Mouse (Mus musculus): ENCODE results near the gene A930009A15Rik.

A930009A15Rik gene

DNA sequence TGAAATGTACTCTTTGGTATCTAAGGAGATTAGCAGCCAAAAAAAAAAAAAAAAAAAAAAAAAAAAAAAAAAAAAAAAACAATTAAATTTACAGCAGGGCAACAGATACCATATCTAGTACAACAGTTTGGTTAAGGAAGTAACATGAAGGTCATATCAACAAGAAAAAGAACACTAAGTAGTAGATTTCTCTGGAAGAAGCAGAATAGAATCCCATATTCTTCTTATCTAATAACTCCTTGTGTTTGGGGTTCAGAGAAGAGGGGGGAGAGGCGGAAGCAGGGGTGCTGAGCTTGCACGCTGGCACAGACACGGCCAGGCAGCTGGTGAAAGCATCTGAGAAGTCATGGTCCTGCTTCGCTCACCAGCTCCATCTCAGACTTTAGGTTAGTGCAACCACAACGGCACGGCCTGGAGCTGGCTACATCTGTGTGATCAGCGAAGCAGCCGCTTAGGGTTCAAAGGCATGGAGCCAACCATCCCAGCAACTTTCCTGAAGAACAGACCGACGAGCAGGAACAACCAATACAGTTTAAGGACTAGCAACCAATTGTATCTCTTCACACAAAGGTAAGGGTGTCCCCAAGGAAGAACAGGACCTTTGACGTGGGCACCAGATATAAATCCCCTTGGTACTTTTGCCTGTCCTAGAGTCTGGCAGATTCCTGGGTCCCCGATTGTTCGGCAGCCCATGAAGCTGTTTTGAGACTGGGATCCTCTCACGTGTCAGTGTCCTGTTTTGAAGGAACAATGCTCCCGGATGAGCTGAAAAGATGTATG is at the start of gene A930009A15Rik:
Gene A930009A15Rik (plus strand): TSS at position 275 of the 780 bp plus-strand sequence.
- no peak for DNase-seq (ENCODE audit: low spot score)

DNA sequence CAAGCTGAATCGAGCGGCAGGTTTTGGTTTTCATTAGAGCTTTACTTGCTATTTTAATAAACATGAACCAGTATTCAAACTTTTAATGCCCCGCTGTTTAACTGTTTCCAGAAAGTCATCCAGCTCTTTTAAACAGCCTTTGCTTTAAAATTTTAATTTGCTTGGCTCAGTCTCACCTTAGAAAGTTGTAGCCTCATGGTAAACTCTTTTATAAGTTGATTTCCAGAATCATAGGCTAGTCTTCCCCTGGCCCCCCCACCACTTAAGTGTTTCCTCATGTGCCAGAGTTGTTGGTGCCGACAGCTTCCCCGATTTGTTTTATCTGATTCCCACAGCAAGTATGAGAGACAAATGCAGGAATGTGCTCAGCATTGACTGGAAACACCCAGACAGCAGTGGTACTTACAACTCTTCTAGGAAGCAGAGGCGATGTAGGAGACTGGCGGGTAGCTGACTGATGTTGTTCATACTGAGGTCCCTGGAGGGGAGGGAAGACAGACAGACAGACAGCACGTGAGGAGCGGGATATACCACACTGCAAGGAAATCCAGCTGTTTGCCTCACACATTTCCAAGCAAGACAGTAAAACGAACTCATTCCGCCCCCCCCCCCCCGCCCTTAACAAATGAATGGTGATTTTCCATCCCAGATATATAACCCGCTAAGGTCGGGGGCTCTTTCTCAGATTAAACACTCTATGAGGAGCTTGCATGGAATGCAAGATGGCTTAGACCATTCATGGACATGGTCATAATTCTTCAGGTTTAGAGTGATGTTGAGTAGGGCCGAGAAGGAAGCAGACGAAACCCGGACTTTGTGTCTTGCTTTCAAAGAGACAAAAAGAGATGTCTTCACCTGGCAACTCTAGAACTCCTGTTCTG is 49.3 kb upstream of the A930009A15Rik start:
- no peak for DNase-seq (ENCODE audit: low spot score)

DNA sequence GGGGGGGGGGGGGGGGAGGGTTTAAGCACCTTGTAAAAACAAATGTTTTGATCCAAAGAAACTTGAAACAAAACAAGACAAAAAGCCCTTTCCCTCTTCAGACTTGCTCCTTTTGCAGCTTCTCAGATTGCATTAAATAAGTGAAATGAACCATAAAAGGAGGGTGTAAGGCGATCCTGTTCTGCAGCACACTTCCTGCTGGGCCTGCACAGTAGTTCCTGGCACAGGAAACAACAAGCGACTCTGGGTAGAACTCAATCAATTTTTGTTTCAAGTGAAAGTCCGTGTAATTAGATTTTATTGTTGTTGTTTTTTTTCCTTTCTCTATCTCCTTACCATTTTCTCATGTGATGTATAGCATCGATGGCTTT is 48.7 kb upstream of the A930009A15Rik start:
- DNase-seq (ENCODE audit: low spot score) = no peak

DNA sequence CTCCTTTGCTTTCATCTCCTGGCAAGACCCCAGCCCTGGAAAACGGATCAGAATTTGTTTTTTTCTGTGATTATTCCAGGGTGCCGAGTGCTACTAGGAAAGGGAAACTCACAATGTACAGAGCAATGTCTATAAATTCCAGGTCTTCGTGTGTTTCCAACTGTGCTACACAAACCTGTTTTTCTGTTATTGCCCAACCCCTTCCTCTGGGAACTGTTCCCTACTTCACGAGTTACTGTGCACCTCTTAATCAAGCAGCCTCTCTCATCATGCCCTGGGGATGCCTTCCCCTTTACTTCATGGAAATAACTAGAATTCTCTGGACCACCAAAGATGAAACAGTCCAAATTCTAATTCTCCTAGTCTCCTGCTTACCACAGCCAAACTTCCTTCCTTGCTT is 40.9 kb upstream of the A930009A15Rik start:
- DNase-seq (ENCODE audit: low spot score) = no peak

DNA sequence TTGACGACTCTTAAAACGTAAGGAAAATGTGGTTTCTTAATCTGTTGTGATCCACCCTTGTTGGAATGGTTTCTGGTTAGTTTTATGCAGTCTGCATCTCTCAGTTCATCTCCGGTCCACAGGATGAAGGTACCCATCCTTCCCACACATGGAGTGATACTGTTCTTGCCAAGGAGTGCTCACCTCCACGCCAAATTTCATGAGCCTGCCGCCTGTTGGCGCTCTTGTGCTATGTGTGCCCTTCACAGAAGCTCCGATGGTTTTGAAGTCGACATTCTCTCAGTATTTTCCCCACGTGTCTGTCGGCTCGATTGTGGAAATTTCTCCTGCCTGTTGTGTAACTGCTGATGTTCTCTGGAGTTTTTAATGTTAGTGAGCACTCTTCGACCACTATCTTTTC is 40.0 kb upstream of the A930009A15Rik start:
- DNase-seq (ENCODE audit: low spot score) = no peak

DNA sequence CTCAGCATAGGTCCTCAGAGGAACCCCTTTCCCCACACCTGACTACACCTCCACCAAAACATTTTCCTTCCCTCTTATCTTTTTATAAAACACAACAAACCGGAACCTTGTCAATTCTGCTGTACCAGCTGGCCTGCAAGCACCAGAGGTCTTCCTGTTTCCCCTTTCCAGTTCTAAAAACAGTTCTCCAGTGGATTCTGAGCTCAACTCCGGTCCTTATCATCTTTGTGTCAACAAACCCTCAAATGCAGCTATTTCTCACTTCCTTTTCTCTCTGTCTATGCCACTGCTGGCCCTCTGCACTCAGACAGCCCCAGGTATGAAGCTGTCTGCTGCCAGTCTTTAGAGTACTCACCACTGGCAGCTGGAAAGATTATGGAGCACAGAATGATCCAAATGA is 39.0 kb upstream of the A930009A15Rik start:
- no peak for DNase-seq (ENCODE audit: low spot score)

DNA sequence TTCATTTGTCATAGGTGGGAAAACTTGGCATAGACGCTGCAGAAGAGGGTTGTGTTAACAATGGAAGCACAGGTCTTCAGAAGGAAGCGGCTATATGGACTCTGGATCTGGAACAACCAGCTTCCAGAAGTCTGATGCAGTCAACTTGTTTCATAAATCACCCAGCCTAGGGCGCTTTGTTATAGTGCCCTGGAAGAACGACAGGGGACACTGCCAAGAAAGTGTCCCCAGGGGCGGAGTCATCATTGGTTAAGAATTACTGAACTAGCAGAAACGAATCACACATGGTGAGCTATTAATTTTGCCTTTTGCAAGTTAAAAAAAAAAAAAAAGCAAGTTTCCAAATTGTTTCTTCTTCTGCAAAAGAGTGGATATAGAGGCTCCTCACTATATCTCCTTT is 26.9 kb upstream of the A930009A15Rik start:
- DNase-seq (ENCODE audit: low spot score) = no peak

DNA sequence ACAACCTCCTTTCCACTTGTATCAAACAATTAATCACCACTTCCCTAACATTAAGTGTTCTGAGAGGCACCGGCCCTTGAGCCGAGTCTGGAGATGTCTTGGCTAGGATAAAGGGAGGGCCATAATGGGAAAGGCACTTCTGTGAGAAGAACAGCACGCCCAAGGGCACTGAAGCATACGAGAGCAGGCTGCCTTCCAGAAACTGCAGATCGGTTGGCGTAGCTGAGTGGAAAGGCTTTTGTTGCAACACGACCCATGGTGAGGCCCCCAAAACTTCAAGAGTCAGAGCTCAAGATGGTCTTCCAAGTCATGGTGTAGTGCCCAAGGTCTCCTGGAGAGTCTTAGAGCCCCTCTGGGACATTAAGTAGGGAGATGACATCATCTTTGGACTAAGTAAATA is 19.5 kb upstream of the A930009A15Rik start:
- no peak for DNase-seq (ENCODE audit: low spot score)

DNA sequence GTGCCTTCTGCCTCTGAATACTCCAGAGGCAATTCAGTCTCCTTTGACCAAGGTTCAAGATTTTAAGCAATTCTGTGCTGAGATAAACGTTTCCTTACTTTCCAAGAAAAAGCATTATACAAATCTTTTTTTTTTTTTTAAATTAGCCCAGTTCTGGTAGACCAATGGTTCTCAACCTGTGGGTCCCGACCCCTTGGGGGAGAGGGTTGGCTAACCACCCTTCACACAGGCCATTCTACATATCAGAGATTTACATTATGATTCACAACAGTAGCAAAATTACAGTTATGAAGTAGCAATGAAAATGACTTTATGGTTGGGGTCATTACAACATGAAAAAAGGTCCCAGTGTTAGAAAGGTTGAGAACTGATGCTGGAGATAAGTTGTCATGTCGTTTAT is 18.7 kb upstream of the A930009A15Rik start:
- no peak for DNase-seq (ENCODE audit: low spot score)

DNA sequence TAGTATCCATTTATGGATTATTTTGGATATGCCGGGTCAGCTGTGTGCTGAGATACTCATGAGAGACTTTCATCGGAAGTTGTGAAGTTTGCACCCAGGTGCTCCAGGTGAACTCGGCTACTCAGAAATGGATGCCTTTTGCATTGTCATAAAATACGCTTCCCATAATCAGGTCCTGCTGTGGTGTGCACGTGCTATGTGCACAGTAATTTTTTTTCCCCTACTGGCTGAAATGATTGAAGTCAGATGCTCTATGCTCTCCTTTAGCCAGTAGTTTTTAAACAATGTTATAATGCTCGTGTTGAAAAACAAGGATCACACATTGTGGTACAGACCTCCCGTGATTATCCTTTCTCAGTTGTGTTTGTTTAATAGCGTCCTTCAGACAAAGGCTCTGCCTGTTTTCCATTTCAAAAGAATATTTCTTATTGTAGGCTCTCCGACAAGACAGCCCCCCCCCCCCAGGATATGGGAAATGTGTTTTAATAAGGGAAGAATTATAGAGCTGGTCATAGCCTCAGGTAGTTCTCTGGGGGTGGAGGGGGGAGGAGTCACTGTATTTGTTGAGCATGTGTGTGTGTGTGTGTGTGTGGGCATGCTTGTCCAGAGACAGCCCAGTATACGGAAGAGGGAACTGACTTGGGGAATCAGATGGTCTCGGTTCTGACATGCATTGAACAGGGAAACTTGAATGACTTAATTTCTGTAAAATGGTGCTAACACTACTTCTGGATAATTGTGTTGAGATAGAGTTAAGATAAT is 16.3 kb upstream of the A930009A15Rik start:
- no peak for DNase-seq (ENCODE audit: low spot score)

DNA sequence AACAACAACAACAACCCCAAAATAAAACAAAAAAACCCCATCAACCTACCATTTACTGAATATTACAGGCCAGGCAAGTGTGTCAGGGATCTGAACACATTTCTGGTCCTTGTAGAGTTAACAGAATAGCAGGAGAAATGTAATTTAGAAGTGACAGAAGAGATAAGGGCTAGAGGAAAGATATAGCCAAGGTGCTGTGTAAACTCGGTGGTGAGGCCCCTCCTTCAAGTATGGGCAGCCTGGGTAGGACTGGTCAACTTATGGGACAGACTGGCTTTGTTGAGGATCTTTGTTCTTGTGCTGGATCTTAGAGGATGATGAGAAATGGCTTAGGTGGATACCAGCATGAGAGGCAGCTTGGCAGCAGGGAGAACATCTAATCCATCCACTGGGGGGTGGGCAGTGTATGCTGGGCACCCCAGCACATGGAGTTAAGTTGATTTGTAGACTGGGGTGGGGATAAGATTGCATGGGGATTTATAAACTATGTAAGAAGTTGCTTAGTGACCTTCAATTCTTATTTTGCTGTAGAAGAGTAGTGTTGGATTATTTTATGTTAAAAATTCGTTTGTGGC is 14.5 kb upstream of the A930009A15Rik start:
- DNase-seq (ENCODE audit: low spot score) = no peak

DNA sequence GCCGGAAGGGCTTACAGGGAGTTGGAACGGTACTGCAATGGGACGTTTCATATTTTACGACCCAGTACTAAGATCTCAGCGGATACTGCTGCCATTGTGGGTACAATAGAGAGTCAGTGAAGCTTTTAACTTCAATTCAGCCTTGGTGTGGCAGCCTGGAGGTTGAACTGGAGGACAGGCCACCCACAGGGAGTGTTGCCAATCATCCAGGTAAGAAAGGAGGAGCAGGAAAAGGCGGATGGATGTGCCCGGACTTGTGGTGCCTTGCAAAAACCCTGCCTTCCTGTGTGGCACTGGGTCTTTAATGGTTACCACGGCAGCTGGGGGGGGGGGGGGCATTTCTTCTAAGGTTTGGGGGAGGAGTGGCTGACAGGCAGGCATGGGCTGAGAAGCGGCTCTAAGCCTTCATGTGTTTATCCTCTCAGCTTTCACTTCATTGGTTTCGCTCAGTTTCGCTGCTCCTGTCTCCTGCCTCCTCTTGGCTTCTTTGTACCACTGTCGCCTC is 13.0 kb upstream of the A930009A15Rik start:
- no peak for DNase-seq (ENCODE audit: low spot score)

DNA sequence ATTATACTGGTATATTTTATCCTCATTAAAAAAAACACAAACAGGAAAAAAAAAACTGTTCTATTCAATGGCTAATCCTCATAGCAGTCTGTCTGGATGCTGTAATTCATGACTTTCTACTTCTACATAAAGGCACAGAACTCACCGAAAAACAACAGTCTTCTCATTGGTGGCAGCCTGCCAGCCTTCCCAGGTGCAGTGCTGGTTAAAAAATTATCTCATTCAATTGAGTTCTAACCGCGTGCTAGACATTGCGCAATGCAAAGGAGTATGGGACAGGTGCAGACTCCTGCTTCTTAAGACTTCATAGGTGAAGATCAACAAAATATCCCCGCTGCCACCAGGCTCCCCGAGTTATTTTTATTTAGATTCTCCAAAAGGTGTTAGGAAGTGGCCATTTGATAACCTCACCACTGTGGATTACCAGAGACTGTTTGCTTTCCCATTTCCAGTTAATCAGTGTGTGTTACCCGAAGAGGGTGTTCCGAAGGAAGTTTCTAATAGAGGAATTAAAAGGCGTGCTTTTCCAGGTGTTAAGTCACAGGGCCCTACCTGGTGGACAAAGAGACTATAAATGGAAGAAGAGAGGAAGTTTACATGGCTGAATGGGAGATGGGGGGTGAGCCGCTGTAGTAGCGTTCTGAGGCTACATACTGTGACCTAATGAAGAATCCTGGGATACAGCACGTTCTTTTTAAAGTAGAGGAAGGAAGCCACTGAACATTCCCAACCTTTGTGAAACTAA is 8.5 kb upstream of the A930009A15Rik start:
- DNase-seq (ENCODE audit: low spot score) = no peak

DNA sequence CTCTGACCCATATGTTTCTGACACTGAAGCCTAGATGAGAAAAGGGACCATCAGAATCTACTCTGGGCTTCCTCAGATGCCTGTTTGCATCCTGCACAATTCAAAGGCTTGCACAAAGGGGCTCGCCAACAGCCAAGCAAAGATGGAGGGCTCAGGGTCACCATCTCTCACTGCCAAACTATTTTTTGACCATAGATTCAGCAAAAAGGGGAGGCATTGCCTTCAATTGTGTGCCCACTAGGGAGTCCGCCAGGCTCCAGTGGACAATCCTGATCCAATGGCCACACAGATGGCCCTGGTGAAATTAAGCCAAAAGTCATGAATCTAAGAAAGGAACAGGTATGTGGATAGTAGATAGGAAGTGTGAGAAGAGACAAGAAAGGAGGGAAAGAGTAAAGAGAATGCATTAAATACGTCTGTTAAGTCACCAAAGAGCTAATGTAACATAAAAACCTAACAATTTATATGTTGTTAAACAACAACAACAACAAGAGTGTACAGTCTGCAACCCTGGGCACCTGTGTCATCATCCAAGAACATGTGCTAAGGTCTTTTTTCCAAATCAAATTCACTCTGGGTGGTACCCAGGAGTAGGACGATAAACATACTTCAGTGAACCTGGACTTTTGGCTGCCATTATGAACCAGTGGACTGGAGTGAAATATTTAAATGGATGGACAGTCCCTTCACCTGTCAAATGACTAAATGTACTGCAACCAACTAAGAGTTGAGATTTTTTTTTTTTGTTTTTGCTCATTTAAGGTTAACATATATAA is 6.7 kb upstream of the A930009A15Rik start:
- DNase-seq (ENCODE audit: low spot score) = no peak

DNA sequence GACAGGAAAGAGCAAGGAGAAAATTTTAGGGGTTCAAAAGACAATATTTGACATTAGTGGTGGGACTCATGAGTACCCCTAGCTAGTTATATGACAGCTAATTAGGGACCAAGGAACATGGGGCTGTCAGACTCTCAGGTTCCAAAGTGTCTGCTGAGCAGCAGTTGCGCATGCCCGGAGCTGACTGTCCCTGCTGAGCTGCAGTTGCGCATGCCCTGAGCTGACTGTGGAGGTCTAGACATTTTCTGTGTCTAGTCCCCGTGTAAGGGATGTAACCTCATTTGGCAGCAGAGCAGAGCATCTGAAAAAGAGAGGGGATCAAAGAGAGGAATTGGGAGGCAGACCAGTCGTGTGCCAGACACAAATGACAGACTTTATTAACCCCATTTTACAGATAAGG is 5.8 kb upstream of the A930009A15Rik start:
- DNase-seq (ENCODE audit: low spot score) = no peak

DNA sequence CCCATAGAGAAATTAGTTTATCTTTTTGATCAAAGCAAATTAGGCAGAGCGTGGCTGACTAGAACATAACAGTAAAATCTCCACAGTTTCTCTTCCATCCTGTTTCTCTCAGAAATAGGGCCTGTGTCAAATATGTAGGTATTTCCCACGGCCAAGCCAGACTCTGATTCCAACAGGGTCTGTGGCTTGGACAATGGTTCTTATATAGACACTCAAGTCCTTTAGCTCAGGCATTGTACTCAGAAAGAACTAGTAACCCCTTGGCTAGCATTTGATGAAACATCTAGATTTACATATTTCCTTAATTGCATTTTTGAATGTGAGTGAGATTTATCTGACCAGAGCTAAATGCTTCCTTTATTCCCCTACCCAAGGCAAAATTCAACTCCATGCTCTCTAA is 791 bp downstream of the A930009A15Rik start:
- DNase-seq (ENCODE audit: low spot score) = no peak

DNA sequence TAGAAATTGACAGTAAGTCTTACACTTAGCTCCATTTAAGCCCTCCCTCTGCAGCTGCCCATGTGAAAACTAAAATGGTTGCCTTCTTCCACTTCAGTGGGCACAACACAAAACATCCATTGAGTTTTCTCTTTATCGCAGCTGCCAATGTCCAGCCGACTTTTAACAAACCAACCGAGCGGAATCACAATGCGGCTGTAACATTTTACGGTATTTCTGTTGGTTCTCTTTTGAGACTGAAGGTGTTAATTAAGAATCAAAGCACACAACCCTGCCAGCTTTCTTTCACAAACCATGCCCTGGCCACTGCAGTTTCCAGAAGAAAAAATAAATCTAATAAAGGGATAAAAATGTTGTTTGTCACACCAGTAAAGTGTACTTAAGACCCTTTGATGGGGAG is 1.5 kb downstream of the A930009A15Rik start:
- DNase-seq (ENCODE audit: low spot score) = no peak

DNA sequence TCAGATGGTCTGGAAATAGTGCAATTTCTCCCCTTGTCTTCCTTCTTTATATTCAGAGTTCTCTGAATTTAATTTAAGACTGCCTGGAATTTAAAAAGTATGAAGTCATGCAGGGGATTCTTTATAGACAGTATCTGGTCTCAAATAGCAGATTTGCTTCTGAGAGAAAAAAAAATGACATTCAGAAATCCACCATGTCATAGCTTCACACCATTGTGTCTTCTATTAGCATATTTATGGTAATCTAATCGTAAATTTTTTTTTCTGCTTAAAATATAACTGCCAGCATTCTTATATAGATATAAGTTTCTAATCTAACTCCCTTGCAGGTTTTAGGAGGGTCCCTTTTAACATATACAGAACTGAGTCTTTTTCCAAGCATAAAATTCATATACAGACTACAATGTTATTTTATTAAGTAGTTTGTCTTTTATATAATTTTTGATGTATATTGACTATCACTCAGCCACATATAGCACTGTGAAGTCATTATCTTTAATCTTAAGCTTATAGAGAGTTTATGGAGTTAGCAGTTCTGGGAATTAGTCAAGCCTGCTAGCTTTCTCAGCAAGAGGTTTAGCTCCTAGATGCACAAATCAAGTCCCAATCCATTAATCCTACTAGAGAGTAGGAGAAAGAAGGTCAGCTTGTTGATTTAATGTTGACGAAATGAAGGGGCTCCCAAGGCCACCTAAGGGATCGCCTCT is 2.1 kb downstream of the A930009A15Rik start:
- no peak for DNase-seq (ENCODE audit: low spot score)

DNA sequence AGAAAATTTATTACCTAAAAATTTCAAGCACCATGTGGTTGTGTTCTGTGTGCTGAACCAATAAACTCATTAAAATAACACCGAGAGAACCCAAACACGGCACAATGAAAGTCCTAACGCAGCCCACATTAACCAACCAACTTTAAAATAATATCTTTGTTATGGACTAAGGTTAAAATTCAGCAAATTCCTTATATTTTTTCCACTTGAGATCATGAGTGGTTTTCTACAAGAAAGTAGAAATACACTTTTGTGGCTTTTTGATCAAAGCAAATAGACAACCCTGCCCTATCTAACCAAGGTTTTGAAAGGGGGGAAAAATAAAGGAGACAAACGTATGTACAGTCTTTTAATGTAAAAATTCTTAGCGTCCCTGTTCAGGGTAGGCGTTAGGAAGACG is 9.3 kb downstream of the A930009A15Rik start:
- DNase-seq (ENCODE audit: low spot score) = no peak

DNA sequence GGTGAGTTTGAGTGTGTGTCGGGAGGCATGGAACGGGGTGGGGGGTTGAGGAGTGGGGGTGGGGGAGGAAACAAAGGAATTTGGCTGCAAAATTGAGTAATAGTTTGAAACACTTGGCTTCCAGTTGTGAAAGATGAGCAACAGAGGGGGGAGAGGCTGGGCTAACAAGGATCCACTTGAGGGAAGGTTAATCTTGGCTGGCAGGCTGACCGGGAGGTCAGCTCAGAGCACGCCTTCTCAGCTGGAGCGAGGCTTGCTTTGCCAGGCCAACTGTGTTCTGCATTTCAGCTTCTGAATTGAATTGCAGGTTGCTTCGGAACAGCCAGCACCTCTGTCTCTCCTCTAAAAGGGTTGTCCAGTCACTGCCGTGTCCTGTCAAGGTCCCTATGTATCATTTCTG is 9.7 kb downstream of the A930009A15Rik start:
- no peak for DNase-seq (ENCODE audit: low spot score)

Data from ovary, postnatal 14 days (tissue).